Mouse (Mus musculus) embryonic fibroblast, embryonic 13.5 days (primary cell): ENCODE data around the gene Mgat3.
A peak's percentile ranks its signal among the peaks of the same experiment; 100 is the strongest.

ENCODE experiments used
- CTCF ChIP-seq: IDR thresholded peaks from 2 replicates; pipeline ENCODE4 v1.5.1; 2011; ENCODE audit warnings: mild to moderate bottlenecking, control low read depth, low read length, moderate library complexity, borderline replicate concordance; ENCODE audit not compliant: insufficient read depth
- POLR2A ChIP-seq: IDR thresholded peaks from 2 replicates; pipeline ENCODE4 v1.6.1; 2011; ENCODE audit warnings: low read depth, mild to moderate bottlenecking, control low read depth, low read length, moderate library complexity

GRCm38 (mm10) chr15:80254207-80254606, 80.7 kb downstream of the Mgat3 start:
- peak; percentile 56 for TF ChIP-seq POLR2A
- no peak for TF ChIP-seq CTCF
